Mouse (Mus musculus) intestine, embryonic 14.5 days (tissue): ENCODE measurements around the gene Antxr2. TPM values are rescaled to one million over a fixed set of nuclear protein-coding genes. Genes with fewer than 3 reads are reported as not detected.

ENCODE experiments used
- ATAC-seq: fragments of 200-750 bp; cut with Nextera tagmentation; replicated peaks from 2 replicates; pipeline ENCODE4 v1.8.0; 2017; ENCODE audit warnings: low read depth, moderate number of reproducible peaks, moderate TSS enrichment, moderate library complexity; ENCODE audit not compliant: low FRiP score, low TSS enrichment
- DNase-seq: peaks from one replicate; pipeline ENCODE4 v3.0.0-alpha.2; 2018; ENCODE audit warnings: low spot score
- H3K27ac ChIP-seq: fragments of 300-500 bp; sonication (generic); 2 replicates; pipeline ENCODE4 v1.5.1; 2014; ENCODE audit warnings: low read depth, mild to moderate bottlenecking, control low read depth
- H3K27me3 ChIP-seq: fragments of 300-500 bp; sonication (generic); replicated peaks from 2 replicates; pipeline ENCODE4 v1.6.1; 2014; ENCODE audit warnings: low read length, control low read depth; ENCODE audit not compliant: control insufficient read depth, insufficient read depth
- H3K36me3 ChIP-seq: fragments of 300-500 bp; sonication (generic); 2 replicates; pipeline ENCODE4 v1.6.1; 2014; ENCODE audit warnings: low read length, control low read depth; ENCODE audit not compliant: control insufficient read depth, insufficient read depth
- H3K4me1 ChIP-seq: fragments of 300-500 bp; sonication (generic); replicated peaks from 2 replicates; pipeline ENCODE4 v1.6.1; 2014; ENCODE audit warnings: low read length, control low read depth, mixed read lengths; ENCODE audit not compliant: control insufficient read depth, insufficient read depth
- H3K4me2 ChIP-seq: fragments of 300-500 bp; sonication (generic); 2 replicates; pipeline ENCODE4 v1.6.1; 2014; ENCODE audit warnings: low read length
- H3K4me3 ChIP-seq: fragments of 300-500 bp; sonication (generic); 2 replicates; pipeline ENCODE4 v1.5.1; 2014; ENCODE audit warnings: low read depth, low read length, control low read depth, mixed read lengths
- H3K9ac ChIP-seq: fragments of 300-500 bp; sonication (generic); 2 replicates; pipeline ENCODE4 v1.6.1; 2014; ENCODE audit warnings: mild to moderate bottlenecking, low read length
- H3K9me3 ChIP-seq: fragments of 300-500 bp; sonication (generic); 2 replicates; pipeline ENCODE4 v1.6.1; 2016; ENCODE audit warnings: low read length, control low read depth; ENCODE audit not compliant: control insufficient read depth
- WGBS: fragments of 180-500 bp; shearing (Covaris S2); extraction: QIAGEN DNeasy Blood & Tissue Kit; methylation state at CpG from one replicate; pipeline ENCODE4 v1.1.7; 2014; 5-methylcytosine and 5-hydroxymethylcytosine counted together
- polyA plus RNA-seq: library from polyadenylated mRNA; unstranded; fragments of >200 nt; fragmentation: Nextera tagmentation; extraction: Ambion mirVana; gene quantifications from 2 replicates; pipeline ENCODE4 v1.2.1, GENCODE M21; 2014

Gene Antxr2
- polyA plus RNA-seq, 1 experiment from 2014 or later: 24.6 TPM

GRCm38 (mm10) chr5:98016247-98017203, 14.3 kb downstream of the Antxr2 start:
- H3K4me3 ChIP-seq: no peak overlapping the region
- H3K4me2 ChIP-seq: no peak overlapping the region

DNA sequence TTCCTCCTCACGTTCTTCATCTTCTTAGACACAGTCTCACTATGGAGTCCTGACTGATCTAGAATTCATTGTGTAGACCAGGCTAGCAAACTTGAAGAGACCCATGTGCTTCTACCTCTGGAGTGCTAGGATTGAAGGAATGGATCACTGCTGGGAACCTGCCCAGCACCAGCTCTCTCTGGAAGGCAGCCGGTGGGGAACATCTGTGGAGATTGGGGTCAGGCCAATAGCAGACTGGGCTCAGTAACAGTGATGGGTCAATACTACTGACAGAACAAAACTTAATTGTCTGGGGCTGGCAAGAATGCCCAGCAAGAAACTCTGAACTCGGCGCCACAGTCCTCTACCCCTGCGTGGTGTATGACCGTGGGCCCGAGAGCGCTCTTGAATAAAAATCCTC, 25.1 kb downstream of the Antxr2 start:
- no peak for ATAC-seq
- 98% methylated on average over 8 of the region's 8 CpGs for WGBS
- H3K9ac ChIP-seq: no peak overlapping the region

More at GRCm38 (mm10) chr5:98016247-98017203, 14.3 kb downstream of the Antxr2 start:
- 0 out of 2 replicates have a peak, but pooled peaks cover 5% of the 10 kb centered on the region for H3K4me1 ChIP-seq
- DNase-seq: no peak
- no peak overlapping the region for H3K27ac ChIP-seq
- no peaks in the 10 kb centered on the region for H3K9me3 ChIP-seq
- H3K9ac ChIP-seq: no peak overlapping the region
- peaks cover 37% of the 10 kb centered on the region for H3K36me3 ChIP-seq
- peak; percentile 80; the same call in 1 of the 2 replicates for ATAC-seq
- 76% methylated on average over 20 of the region's 20 CpGs for WGBS
- H3K27me3 ChIP-seq: no peaks in the 10 kb centered on the region

DNA sequence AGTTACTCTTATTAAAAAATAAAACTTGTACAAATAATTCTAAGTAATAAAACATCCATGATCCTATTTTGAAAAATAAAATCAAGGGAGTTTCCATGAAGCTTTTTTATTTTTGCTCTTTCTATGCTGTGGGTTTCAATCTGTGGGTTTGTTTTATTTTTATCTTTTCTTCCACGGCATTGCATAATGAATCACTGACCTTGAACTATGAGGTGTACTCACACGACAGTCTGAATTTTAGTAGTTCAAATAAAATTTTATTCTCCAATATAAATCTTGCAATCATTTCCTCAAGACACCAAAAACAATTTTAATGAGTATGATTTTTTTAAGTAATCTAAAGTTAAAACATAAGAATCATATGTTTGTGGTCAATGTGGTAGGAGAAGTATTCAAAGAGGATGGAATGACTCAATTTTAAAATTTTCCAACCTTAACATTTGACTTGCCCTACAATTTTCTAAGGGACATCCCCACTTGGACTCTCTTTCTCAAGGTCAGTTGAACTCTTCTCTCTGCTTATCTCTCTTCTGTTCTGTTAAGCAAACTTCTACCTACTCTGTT, 31.5 kb downstream of the Antxr2 start:
- Histone ChIP-seq H3K27me3 (no peaks in the 10 kb centered on the region), H3K4me1 (no peaks in the 10 kb centered on the region), H3K27ac (no peak overlapping the region), H3K4me2 (no peak overlapping the region), H3K9ac (no peak overlapping the region), H3K4me3 (no peak overlapping the region), H3K36me3 (peaks cover 31% of the 10 kb centered on the region), H3K9me3 (no peaks in the 10 kb centered on the region)
- 65% methylated on average over 2 of the region's 2 CpGs for WGBS
- ATAC-seq: no peak
- no peak for DNase-seq

More for the DNA sequence above, 25.1 kb downstream of the Antxr2 start:
- Histone ChIP-seq H3K27ac (no peak overlapping the region), H3K4me2 (no peak overlapping the region), H3K9me3 (no peaks in the 10 kb centered on the region), H3K4me3 (no peak overlapping the region), H3K36me3 (peaks cover 27% of the 10 kb centered on the region), H3K4me1 (no peaks in the 10 kb centered on the region), H3K27me3 (no peaks in the 10 kb centered on the region)
- DNase-seq: no peak

GRCm38 (mm10) chr5:97996500-97997176, 34.2 kb downstream of the Antxr2 start:
- ATAC-seq (peak; percentile 70; the same call in 1 of the 2 replicates), DNase-seq (no peak)
- no peaks in the 10 kb centered on the region for H3K27me3 ChIP-seq
- peaks cover 18% of the 10 kb centered on the region; the same call in 1 of the 2 replicates for H3K36me3 ChIP-seq
- H3K4me3 ChIP-seq: no peak overlapping the region
- no peaks in the 10 kb centered on the region for H3K4me1 ChIP-seq
- no peak overlapping the region for H3K27ac ChIP-seq
- no peak overlapping the region for H3K4me2 ChIP-seq
- 61% methylated on average over 6 of the region's 6 CpGs for WGBS
- no peak overlapping the region for H3K9ac ChIP-seq
- H3K9me3 ChIP-seq: no peaks in the 10 kb centered on the region

- Histone ChIP-seq H3K9me3 (no peaks in the 10 kb centered on the region), H3K27ac (no peak overlapping the region), H3K4me1 (no peaks in the 10 kb centered on the region), H3K9ac (no peak overlapping the region), H3K4me3 (no peak overlapping the region), H3K4me2 (no peak overlapping the region), H3K27me3 (no peaks in the 10 kb centered on the region), H3K36me3 (peaks cover 14% of the 10 kb centered on the region; the same call in 1 of the 2 replicates)
- DNase-seq (no peak), ATAC-seq (peak; percentile 27; the same call in 1 of the 2 replicates)
- WGBS: 56% methylated on average over 4 of the region's 4 CpGs
These were observed 35.0 kb downstream of the Antxr2 start for GRCm38 (mm10) chr5:97995881-97996280.

- no peak overlapping the region for H3K9ac ChIP-seq
- WGBS: 91% methylated on average over 4 of the region's 4 CpGs
- no peak overlapping the region for H3K4me2 ChIP-seq
- H3K4me1 ChIP-seq: no peaks in the 10 kb centered on the region
- H3K9me3 ChIP-seq: no peaks in the 10 kb centered on the region
- DNase-seq: no peak
- no peak overlapping the region for H3K4me3 ChIP-seq
- no peak for ATAC-seq
- no peak overlapping the region for H3K27ac ChIP-seq
- H3K27me3 ChIP-seq: no peaks in the 10 kb centered on the region
- no peaks in the 10 kb centered on the region for H3K36me3 ChIP-seq
These were observed 44.1 kb downstream of the Antxr2 start for GRCm38 (mm10) chr5:97986656-97987294.

DNA sequence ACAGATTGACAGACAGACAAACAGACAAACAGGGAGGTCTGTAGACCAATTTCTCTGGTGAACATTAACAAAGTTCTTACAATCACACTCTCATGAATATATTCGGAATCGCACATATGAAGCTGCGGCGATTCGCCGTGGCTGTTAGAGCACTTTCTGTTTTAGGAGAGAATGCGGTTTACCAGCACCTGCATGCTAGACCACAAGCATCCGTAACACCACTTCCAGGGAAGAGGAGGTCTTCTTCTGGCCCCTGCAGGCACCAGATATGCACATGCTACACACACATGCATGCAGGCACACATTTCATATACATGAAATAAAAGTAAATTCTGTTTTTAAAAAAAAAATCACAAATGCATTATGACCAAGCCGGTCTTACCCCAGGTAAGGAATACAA, 47.5 kb downstream of the Antxr2 start:
- Histone ChIP-seq H3K4me3 (no peak overlapping the region), H3K36me3 (no peaks in the 10 kb centered on the region), H3K9me3 (no peaks in the 10 kb centered on the region), H3K4me1 (peaks cover 4% of the 10 kb centered on the region; the same call in 1 of the 2 replicates), H3K4me2 (no peak overlapping the region), H3K9ac (no peak overlapping the region), H3K27ac (no peak overlapping the region), H3K27me3 (no peaks in the 10 kb centered on the region)
- ATAC-seq: no peak
- DNase-seq: no peak
- WGBS: 94% methylated on average over 9 of the region's 9 CpGs

DNA sequence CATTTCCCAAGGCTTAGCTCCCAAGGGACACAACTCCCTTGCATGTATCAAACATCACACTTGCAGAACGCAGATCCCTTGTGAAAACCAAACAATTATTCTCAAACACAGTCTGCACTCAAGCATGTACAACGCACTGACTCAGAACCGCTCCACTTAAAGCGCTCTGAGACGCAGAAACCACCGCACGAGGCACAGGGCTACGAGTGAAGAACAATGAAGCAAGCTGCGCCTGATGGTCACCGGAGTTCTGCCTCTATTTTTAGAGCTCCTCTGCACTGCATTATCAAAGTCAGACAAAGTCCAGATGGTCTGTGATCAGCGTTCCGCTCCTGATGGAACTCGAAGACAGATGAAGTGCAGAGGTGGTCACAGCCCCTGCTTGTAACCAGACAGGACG, 50.4 kb downstream of the Antxr2 start:
- H3K4me2 ChIP-seq: peak overlapping the region; percentile 33; the same call in 1 of the 2 replicates

More for the DNA sequence above, 50.4 kb downstream of the Antxr2 start:
- H3K27ac ChIP-seq: peak overlapping the region; percentile 51
- no peak overlapping the region for H3K9ac ChIP-seq
- H3K9me3 ChIP-seq: no peaks in the 10 kb centered on the region
- DNase-seq (peak; percentile 62), ATAC-seq (no peak)
- H3K4me1 ChIP-seq: peaks cover 4% of the 10 kb centered on the region; the same call in 1 of the 2 replicates
- no peaks in the 10 kb centered on the region for H3K27me3 ChIP-seq
- no peaks in the 10 kb centered on the region for H3K36me3 ChIP-seq
- WGBS: 32% methylated on average over 14 of the region's 14 CpGs
- no peak overlapping the region for H3K4me3 ChIP-seq
